ENCODE assay signal across 9 mouse cellular contexts in genomic region chr12:107975897-107976570, GRCm38 (mm10). TPM values are rescaled to one million over a fixed set of nuclear protein-coding genes. Genes with fewer than 3 reads are reported as not detected.
DNase-seq lines count a peak whose midpoint lies in the region; ATAC-seq and TF ChIP-seq lines count a peak whose summit lies in the region.
"Had no signal": no experiment of that assay in that cellular context is flagged by ENCODE, and none has a peak within 500 bp of the region (broad histone marks: within the 10 kb centered on the region; RNA-seq: fewer than 3 reads in every experiment).

No protein-coding gene starts in this region.

- ATAC-seq in heart, postnatal 0 days (ENCODE audit: insufficient read depth, low read depth) = no peak
- ATAC-seq in embryonic facial prominence, embryonic 12.5 days (ENCODE audit: insufficient number of reproducible peaks, insufficient read depth, low FRiP score, low TSS enrichment) = no peak
- ATAC-seq in forebrain, postnatal 0 days = peak; percentile 53
- ATAC-seq in midbrain, embryonic 11.5 days (ENCODE audit: low FRiP score) = no peak
- no peak for ATAC-seq in megakaryocyte, adult 5-6 weeks (ENCODE audit: poor library complexity, severe bottlenecking)

- no peak overlapping the region; the same call in 1 of the 2 replicates for H3K9ac ChIP-seq in heart, postnatal 0 days (replicated peaks; ENCODE audit: low read depth, low read length)
- 0 out of 2 replicates have a peak overlapping the region, but pooled peaks have one; percentile 11 for H3K9ac ChIP-seq in embryonic facial prominence, embryonic 12.5 days
- H3K9ac ChIP-seq in forebrain, postnatal 0 days = peak overlapping the region; percentile 52
- peak overlapping the region; percentile 17; the same call in 1 of the 2 replicates for H3K9ac ChIP-seq in midbrain, embryonic 11.5 days (ENCODE audit: low read length)

- no peaks in the 10 kb centered on the region for H3K9me3 ChIP-seq in heart, postnatal 0 days (replicated peaks; ENCODE audit: control insufficient read depth, low read length)
- H3K9me3 ChIP-seq in embryonic facial prominence, embryonic 12.5 days = no peaks in the 10 kb centered on the region
- no peaks in the 10 kb centered on the region for H3K9me3 ChIP-seq in forebrain, postnatal 0 days (ENCODE audit: low read length)
- H3K9me3 ChIP-seq in midbrain, embryonic 11.5 days (ENCODE audit: control insufficient read depth, low read length) = no peaks in the 10 kb centered on the region

- H3K4me3 ChIP-seq in heart, postnatal 0 days (ENCODE audit: low read depth, low read length) = peak overlapping the region; percentile 9; the same call in 1 of the 2 replicates
- no peak overlapping the region for H3K4me3 ChIP-seq in embryonic facial prominence, embryonic 12.5 days
- peak overlapping the region; percentile 24 for H3K4me3 ChIP-seq in forebrain, postnatal 0 days (ENCODE audit: low read depth, low read length)
- H3K4me3 ChIP-seq in midbrain, embryonic 11.5 days (ENCODE audit: low read depth, low read length) = no peak overlapping the region
- H3K4me3 ChIP-seq: megakaryocyte, embryonic 14.5 days had no signal

- no peak for DNase-seq in heart, postnatal 0 days (ENCODE audit: low spot score)
- no peak for DNase-seq in heart, postnatal 14 days
- DNase-seq in forebrain, postnatal 0 days = peak; percentile 82
- DNase-seq in midbrain, embryonic 11.5 days (ENCODE audit: low spot score, missing footprints) = peak; percentile 91
- DNase-seq in thymus, postnatal 14 days = no peak
- DNase-seq in urinary bladder, adult 18-20 months (ENCODE audit: low spot score in 2 of 2) = no peak

- 49% methylated on average over 14 of the region's 14 CpGs for WGBS in heart, postnatal 0 days
- 26% methylated on average over 14 of the region's 14 CpGs for WGBS in embryonic facial prominence, embryonic 12.5 days
- 6% methylated on average over 14 of the region's 14 CpGs for WGBS in forebrain, postnatal 0 days
- 22% methylated on average over 14 of the region's 14 CpGs for WGBS in midbrain, embryonic 11.5 days

- no peaks in the 10 kb centered on the region for H3K27me3 ChIP-seq in heart, postnatal 0 days (ENCODE audit: control insufficient read depth, insufficient read depth, low read length)
- no peaks in the 10 kb centered on the region for H3K27me3 ChIP-seq in embryonic facial prominence, embryonic 12.5 days
- no peaks in the 10 kb centered on the region for H3K27me3 ChIP-seq in forebrain, postnatal 0 days (ENCODE audit: insufficient read depth, low read length)
- H3K27me3 ChIP-seq in midbrain, embryonic 11.5 days (ENCODE audit: control insufficient read depth, insufficient read depth, low read length) = peaks cover 3% of the 10 kb centered on the region

- H3K36me3 ChIP-seq in heart, postnatal 0 days (replicated peaks; ENCODE audit: control insufficient read depth, insufficient read depth, low read length) = no peaks in the 10 kb centered on the region
- no peaks in the 10 kb centered on the region for H3K36me3 ChIP-seq in embryonic facial prominence, embryonic 12.5 days
- H3K36me3 ChIP-seq in forebrain, postnatal 0 days (ENCODE audit: insufficient read depth) = no peaks in the 10 kb centered on the region
- no peaks in the 10 kb centered on the region for H3K36me3 ChIP-seq in midbrain, embryonic 11.5 days (ENCODE audit: control insufficient read depth, insufficient read depth, low read length)

- peak overlapping the region; percentile 37; the same call in 1 of the 2 replicates for H3K4me2 ChIP-seq in heart, postnatal 0 days (ENCODE audit: low read depth, low read length)
- peak overlapping the region; percentile 39 for H3K4me2 ChIP-seq in embryonic facial prominence, embryonic 12.5 days (replicated peaks)
- H3K4me2 ChIP-seq in forebrain, postnatal 0 days (ENCODE audit: low read depth) = peak overlapping the region; percentile 65
- peak overlapping the region; percentile 61 for H3K4me2 ChIP-seq in midbrain, embryonic 11.5 days

- intact Hi-C loops in heart, postnatal 14 days (cut with DNase I) = no loop called here

- no peak overlapping the region for H3K27ac ChIP-seq in heart, postnatal 0 days (ENCODE audit: low read depth)
- H3K27ac ChIP-seq in embryonic facial prominence, embryonic 12.5 days = 0 out of 2 replicates have a peak overlapping the region, but pooled peaks have one; percentile 2
- peak overlapping the region; percentile 86 for H3K27ac ChIP-seq in forebrain, postnatal 0 days (ENCODE audit: low read depth, low read length)
- no peak overlapping the region for H3K27ac ChIP-seq in midbrain, embryonic 11.5 days (ENCODE audit: low read depth, low read length)

- TF ChIP-seq CTCF in heart, postnatal 0 days (IDR thresholded peaks at IDR 0.05; ENCODE audit: low read depth) = no peak
- no peak for TF ChIP-seq CTCF in forebrain, postnatal 0 days (IDR thresholded peaks at IDR 0.05; ENCODE audit: low read depth)

- peaks cover 28% of the 10 kb centered on the region for H3K4me1 ChIP-seq in heart, postnatal 0 days (ENCODE audit: control insufficient read depth, insufficient read depth)
- H3K4me1 ChIP-seq in embryonic facial prominence, embryonic 12.5 days = peaks cover 96% of the 10 kb centered on the region
- peaks cover 50% of the 10 kb centered on the region for H3K4me1 ChIP-seq in forebrain, postnatal 0 days (ENCODE audit: insufficient read depth)
- peaks cover 90% of the 10 kb centered on the region for H3K4me1 ChIP-seq in midbrain, embryonic 11.5 days (ENCODE audit: control insufficient read depth, insufficient read depth, low read length)

- no peak for TF ChIP-seq EP300 in heart, postnatal 0 days (IDR thresholded peaks at IDR 0.05; ENCODE audit: low read depth)

RNA-seq across cellular contexts. Expression of gene Bcl11b, which starts 27.4 kb away (rescaled TPM):
- 2.7 and 7.3 TPM in 2 replicates for total RNA-seq in heart, postnatal 0 days (2014; rRNA removed; ENCODE audit: low replicate concordance)
- 2.1 and 2.2 TPM in 2 replicates for polyA plus RNA-seq in heart, postnatal 0 days (2015; fragmentation: Nextera tagmentation; extraction: Ambion mirVana)
- 1 to 10 TPM; 1.2 to 8.6 TPM for total RNA-seq in heart, postnatal 14 days (2021)
- 39.4 and 41.5 TPM in 2 replicates for polyA plus RNA-seq in embryonic facial prominence, embryonic 12.5 days (2016; fragmentation: Nextera tagmentation; extraction: Ambion mirVana)
- 103 and 122 TPM in 2 replicates for total RNA-seq in forebrain, postnatal 0 days (2014; rRNA removed)
- 45.4 and 70.1 TPM in 2 replicates for polyA plus RNA-seq in forebrain, postnatal 0 days (2015; fragmentation: Nextera tagmentation; extraction: Ambion mirVana)
- 4.5 and 6.3 TPM in 2 replicates for polyA plus RNA-seq in midbrain, embryonic 11.5 days (2014; fragmentation: Nextera tagmentation; extraction: Ambion mirVana)
- total RNA-seq in megakaryocyte, adult 5-6 weeks (2015) = 0.38 and 0.39 TPM in 2 replicates
- total RNA-seq in megakaryocyte, adult 5-6 weeks (2017) = 0.28 and 0.33 TPM in 2 replicates

Comparison
In these comparisons a context has a peak if more than half of its experiments do, and no peak if none do; other contexts are left out.
1. DNase-seq: peak in forebrain, postnatal 0 days (single experiment) and midbrain, embryonic 11.5 days (single experiment); none in heart, postnatal 0 days (single experiment), heart, postnatal 14 days (0 of 2), thymus, postnatal 14 days (single experiment) and urinary bladder, adult 18-20 months (0 of 2).
2. H3K27ac ChIP-seq: peak in embryonic facial prominence, embryonic 12.5 days (single experiment) and forebrain, postnatal 0 days (single experiment); none in heart, postnatal 0 days (single experiment) and midbrain, embryonic 11.5 days (single experiment).
3. H3K4me3 ChIP-seq: peak in heart, postnatal 0 days (single experiment) and forebrain, postnatal 0 days (single experiment); none in embryonic facial prominence, embryonic 12.5 days (single experiment) and midbrain, embryonic 11.5 days (single experiment).
4. RNA of gene Bcl11b, which starts 27.4 kb away (total RNA-seq): 103 to 122 TPM in forebrain, postnatal 0 days; 1.2 to 8.6 TPM in heart, postnatal 14 days, 2.7 to 7.3 TPM in heart, postnatal 0 days and 0.28 to 0.39 TPM in megakaryocyte, adult 5-6 weeks; every median in the first group is over 10 times any median in the second.
5. Peak in every context shown above with its lines, with median percentiles within 50 percentile points of each other: H3K4me2 ChIP-seq.